Comparison of ENCODE assay signal across 8 mouse cellular contexts in the genomic region with DNA sequence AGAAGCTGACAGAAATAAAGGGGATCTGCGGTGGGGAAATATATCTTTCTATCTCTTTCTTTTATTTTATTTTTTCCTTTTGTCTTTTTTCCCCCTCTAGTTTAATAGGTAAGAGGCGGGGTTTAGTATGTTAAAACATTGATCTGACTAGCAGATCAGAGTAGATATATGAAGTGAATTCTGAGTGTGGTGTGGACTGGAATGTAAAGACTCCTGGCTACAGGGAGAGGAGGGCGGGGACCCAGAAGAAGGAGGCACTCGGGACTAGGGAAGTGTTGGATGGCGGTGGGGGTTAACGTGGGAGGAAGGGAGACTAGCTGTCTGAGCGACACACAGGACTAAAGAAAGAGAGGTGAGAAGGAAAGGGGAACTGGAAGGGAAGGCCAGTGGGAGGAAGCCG. TPM values are rescaled to one million over a fixed set of nuclear protein-coding genes. Genes with fewer than 3 reads are reported as not detected.
DNase-seq lines count a peak whose midpoint lies in the region; ATAC-seq and TF ChIP-seq lines count a peak whose summit lies in the region.
"Had no signal": no experiment of that assay in that cellular context is flagged by ENCODE, and none has a peak within 500 bp of the region (broad histone marks: within the 10 kb centered on the region; RNA-seq: fewer than 3 reads in every experiment).

A gene (plus strand): TSS at position 301 of the 400 bp plus-strand sequence.

- H3K9ac ChIP-seq in ES-Bruce4 (ENCODE audit: low read depth, poor library complexity, severe bottlenecking) (no peak within 1 kb of the TSS), ES-E14 (ENCODE audit: insufficient read depth, low read depth, low read length, poor library complexity, severe bottlenecking) (no peak within 1 kb of the TSS)
- peak within 1 kb of the TSS; percentile 55 for H3K9ac ChIP-seq in forebrain, postnatal 0 days
- H3K9ac ChIP-seq in limb, embryonic 15.5 days = no peak within 1 kb of the TSS

- no peak within 1 kb of the TSS for H3K27ac ChIP-seq in ES-Bruce4 (ENCODE audit: insufficient read depth, low read length)
- no peak within 1 kb of the TSS for H3K27ac ChIP-seq in ES-E14 (ENCODE audit: insufficient read depth, low read depth, low read length, poor library complexity, severe bottlenecking)
- H3K27ac ChIP-seq in forebrain, postnatal 0 days (ENCODE audit: low read depth, low read length) = no peak within 1 kb of the TSS
- no peak within 1 kb of the TSS for H3K27ac ChIP-seq in limb, embryonic 15.5 days
- H3K27ac ChIP-seq in kidney, adult 2 months (ENCODE audit: insufficient read depth, low read depth, low read length) = no peak within 1 kb of the TSS

- peak within 1 kb of the TSS; percentile 54 for H3K4me3 ChIP-seq in ES-Bruce4 (ENCODE audit: low read depth, low read length)
- H3K4me3 ChIP-seq in ES-E14 (ENCODE audit: insufficient read depth in 1 of 2, low read depth in 1 of 2, low read length in 2 of 2, poor library complexity in 1 of 2, severe bottlenecking in 1 of 2) = peak within 1 kb of the TSS; percentile 63 to 64
- peak within 1 kb of the TSS; percentile 54 for H3K4me3 ChIP-seq in forebrain, postnatal 0 days (ENCODE audit: low read depth, low read length)
- H3K4me3 ChIP-seq in limb, embryonic 15.5 days = no peak within 1 kb of the TSS
- no peak within 1 kb of the TSS for H3K4me3 ChIP-seq in kidney, adult 2 months (ENCODE audit: insufficient read depth, low read depth, low read length)

- TF ChIP-seq POLR2A in ES-Bruce4 (IDR thresholded peaks at IDR 0.05; ENCODE audit: insufficient read depth, low read length) = no peak
- no peak for TF ChIP-seq POLR2A in kidney, adult 2 months (IDR thresholded peaks at IDR 0.05; ENCODE audit: low read depth, low read length)

- H3K36me3 ChIP-seq in ES-Bruce4 (ENCODE audit: control insufficient read depth, insufficient read depth, low read length, poor library complexity, severe bottlenecking) (no peaks in the 10 kb centered on the region), ES-E14 (ENCODE audit: control insufficient read depth, insufficient read depth, low read length, poor library complexity, severe bottlenecking) (no peaks in the 10 kb centered on the region)
- no peaks in the 10 kb centered on the region for H3K36me3 ChIP-seq in forebrain, postnatal 0 days (ENCODE audit: insufficient read depth)
- H3K36me3 ChIP-seq in limb, embryonic 15.5 days = no peaks in the 10 kb centered on the region
- H3K36me3 ChIP-seq in kidney, adult 2 months (ENCODE audit: control insufficient read depth, insufficient read depth, low read length) = no peaks in the 10 kb centered on the region

- no peaks in the 10 kb centered on the region for H3K9me3 ChIP-seq in ES-Bruce4 (replicated peaks; ENCODE audit: control insufficient read depth, insufficient read depth, low read length, poor library complexity, severe bottlenecking)
- H3K9me3 ChIP-seq in ES-E14 (ENCODE audit: control insufficient read depth, insufficient read depth, low read depth, low read length) = no peaks in the 10 kb centered on the region
- H3K9me3 ChIP-seq in forebrain, postnatal 0 days (ENCODE audit: low read length) = no peaks in the 10 kb centered on the region
- H3K9me3 ChIP-seq in limb, embryonic 15.5 days = no peaks in the 10 kb centered on the region

- TF ChIP-seq EP300 in ES-Bruce4 (IDR thresholded peaks at IDR 0.05; ENCODE audit: insufficient read depth, low read depth, low read length) = no peak

- no peaks in the 10 kb centered on the region for H3K4me1 ChIP-seq in ES-Bruce4 (ENCODE audit: control insufficient read depth, insufficient read depth, low read length)
- peaks cover 0 to 6% of the 10 kb centered on the region in 2 experiments; a peak in 1 of 4 replicates for H3K4me1 ChIP-seq in ES-E14 (ENCODE audit: control insufficient read depth in 2 of 2, insufficient read depth in 2 of 2, low read length in 2 of 2, poor library complexity in 1 of 2)
- peaks cover 3% of the 10 kb centered on the region; the same call in 1 of the 2 replicates for H3K4me1 ChIP-seq in forebrain, postnatal 0 days (ENCODE audit: insufficient read depth)
- no peaks in the 10 kb centered on the region for H3K4me1 ChIP-seq in limb, embryonic 15.5 days
- no peaks in the 10 kb centered on the region for H3K4me1 ChIP-seq in kidney, adult 2 months (ENCODE audit: control insufficient read depth, insufficient read depth, low read length)

- peak within 1 kb of the TSS; percentile 97 for H3K4me2 ChIP-seq in forebrain, postnatal 0 days (ENCODE audit: low read depth)
- 0 out of 2 replicates have a peak within 1 kb of the TSS, but pooled peaks have one; percentile 3 for H3K4me2 ChIP-seq in limb, embryonic 15.5 days

- in situ Hi-C loops in ES-E14 (cut with MboI; ENCODE audit: low sequenced_read_pairs in 2 of 2, unreplicated experiment in 2 of 2) = loop anchor here in 1 of 2 experiments (25.0 kb wide), 1 partner anchor 1269 kb away; no protein-coding TSS in a partner anchor

- ATAC-seq in forebrain, postnatal 0 days = no peak
- no peak for ATAC-seq in limb, embryonic 15.5 days (ENCODE audit: insufficient number of reproducible peaks, low FRiP score, low TSS enrichment, low read depth)

- WGBS in forebrain, postnatal 0 days = 9% methylated on average over 8 of the region's 8 CpGs
- WGBS in limb, embryonic 15.5 days = 5% methylated on average over 8 of the region's 8 CpGs
- 5% methylated on average over 8 of the region's 8 CpGs for WGBS in kidney, adult 2 months

- H3K27me3 ChIP-seq in ES-Bruce4 (ENCODE audit: control insufficient read depth, insufficient read depth, low read length, poor library complexity, severe bottlenecking) = peaks cover 5% of the 10 kb centered on the region; the same call in 1 of the 2 replicates
- peaks cover 11% of the 10 kb centered on the region; the same call in 1 of the 2 replicates for H3K27me3 ChIP-seq in forebrain, postnatal 0 days (ENCODE audit: insufficient read depth, low read length)
- H3K27me3 ChIP-seq in limb, embryonic 15.5 days = peaks cover 46% of the 10 kb centered on the region
- H3K27me3 ChIP-seq in kidney, adult 2 months (replicated peaks; ENCODE audit: control insufficient read depth, insufficient read depth, low read length) = no peaks in the 10 kb centered on the region

- TF ChIP-seq CTCF in ES-Bruce4 (IDR thresholded peaks at IDR 0.05; ENCODE audit: low read depth, low read length) = no peak
- TF ChIP-seq CTCF in forebrain, postnatal 0 days (IDR thresholded peaks at IDR 0.05; ENCODE audit: low read depth) = no peak
- no peak for TF ChIP-seq CTCF in kidney, adult 2 months (conservative IDR thresholded peaks at IDR 0.05; ENCODE audit: insufficient read depth, insufficient read length, low read depth, low read length)

- DNase-seq in ES-E14 (ENCODE audit: low read depth, low spot score) = no peak
- no peak for DNase-seq in forebrain, postnatal 0 days
- DNase-seq in adrenal gland, adult 18-20 months (ENCODE audit: low spot score in 2 of 2) = no peak
- DNase-seq in natural killer cell, adult 2 months (ENCODE audit: low spot score in 2 of 2) = no peak
- no peak for DNase-seq in kidney, adult 2 months

TF ChIP-seq in ES-E14, 5 proteins besides CTCF, POLR2A, EP300 and RAD21:
- TF ChIP-seq HCFC1 (IDR thresholded peaks at IDR 0.05; ENCODE audit: borderline replicate concordance, insufficient read depth, low read length) = no peak
- no peak for TF ChIP-seq MAFK (IDR thresholded peaks at IDR 0.05; ENCODE audit: insufficient read depth, low read depth, low read length)
TF ChIP-seq in ES-E14: peak in this region for 0.

RNA-seq across cellular contexts. Expression of the gene that starts here (rescaled TPM):
- not detected in 2 replicates for polyA plus RNA-seq in ES-Bruce4 (2011; ENCODE audit: insufficient read depth, insufficient read length, low read depth, missing spikeins)
- not detected in 2 replicates for total RNA-seq in ES-E14 (2012; rRNA removed)
- 7.5 and 8.4 TPM in 2 replicates for total RNA-seq in forebrain, postnatal 0 days (2014; rRNA removed)
- 3.1 and 4.7 TPM in 2 replicates for polyA plus RNA-seq in forebrain, postnatal 0 days (2015; fragmentation: Nextera tagmentation; extraction: Ambion mirVana)
- 0.03 TPM in 1 of 2 replicates, not detected in the other for polyA plus RNA-seq in limb, embryonic 15.5 days (2015; fragmentation: Nextera tagmentation; extraction: Ambion mirVana)
- total RNA-seq in adrenal gland, adult 18-20 months (2021) = not detected
- polyA plus RNA-seq in kidney, adult 2 months (2012; rRNA removed) = not detected in 2 replicates
- total RNA-seq: megakaryocyte progenitor cell, adult 5-6 weeks had no signal

Comparison
In these comparisons a context has a peak if more than half of its experiments do, and no peak if none do; other contexts are left out.
1. H3K4me3 ChIP-seq: peak in ES-Bruce4 (single experiment), ES-E14 (2 of 2) and forebrain, postnatal 0 days (single experiment); none in limb, embryonic 15.5 days (single experiment) and kidney, adult 2 months (single experiment).